Mouse (Mus musculus): ENCODE results near the gene Mrps35.

GRCm38 (mm10) chr6:147028396-147028795 is 14.2 kb upstream of the Mrps35 start:
- TF ChIP-seq CHD2 (IDR thresholded peaks at IDR 0.05; ENCODE audit: low read depth, low read length) (no peak), ZNF384 (IDR thresholded peaks at IDR 0.05; ENCODE audit: low read depth, low read length) (no peak)

Measured in ES-E14 (cell line).